Mouse (Mus musculus): ENCODE results near the gene Ret. TPM values are rescaled to one million over a fixed set of nuclear protein-coding genes. Genes with fewer than 3 reads are reported as not detected.

Gene Ret
- polyA plus RNA-seq, 1 experiment from 2014 or later = 1.5 TPM

GRCm38 (mm10) chr6:118165516-118165915, 32.0 kb downstream of the Ret start:
- H3K27me3 ChIP-seq (ENCODE audit: control insufficient read depth, insufficient read depth, low read length) = no peaks in the 10 kb centered on the region
- WGBS = 94% methylated on average over 1 of the region's 1 CpGs
- no peaks in the 10 kb centered on the region for H3K36me3 ChIP-seq (ENCODE audit: control insufficient read depth, insufficient read depth, low read length)
- H3K4me1 ChIP-seq (ENCODE audit: control insufficient read depth, insufficient read depth, low read length) = no peaks in the 10 kb centered on the region
- ATAC-seq (ENCODE audit: low FRiP score) (no peak), DNase-seq (ENCODE audit: low spot score, missing footprints) (no peak)
- no peak overlapping the region for H3K9ac ChIP-seq (ENCODE audit: low read length)
- no peak overlapping the region for H3K4me2 ChIP-seq
- H3K4me3 ChIP-seq (ENCODE audit: low read depth, low read length) = no peak overlapping the region
- no peaks in the 10 kb centered on the region for H3K9me3 ChIP-seq (ENCODE audit: control insufficient read depth, low read length)
- no peak overlapping the region for H3K27ac ChIP-seq (ENCODE audit: low read depth, low read length)

- Histone ChIP-seq H3K27me3 (ENCODE audit: control insufficient read depth, insufficient read depth, low read length) (no peaks in the 10 kb centered on the region), H3K4me3 (ENCODE audit: low read depth, low read length) (no peak overlapping the region), H3K4me2 (no peak overlapping the region), H3K9me3 (ENCODE audit: control insufficient read depth, low read length) (no peaks in the 10 kb centered on the region), H3K4me1 (ENCODE audit: control insufficient read depth, insufficient read depth, low read length) (no peaks in the 10 kb centered on the region), H3K36me3 (ENCODE audit: control insufficient read depth, insufficient read depth, low read length) (no peaks in the 10 kb centered on the region), H3K27ac (ENCODE audit: low read depth, low read length) (no peak overlapping the region), H3K9ac (ENCODE audit: low read length) (no peak overlapping the region)
- WGBS = 75% methylated on average over 8 of the region's 8 CpGs
- ATAC-seq (ENCODE audit: low FRiP score) = no peak
- no peak for DNase-seq (ENCODE audit: low spot score, missing footprints)
Observed at GRCm38 (mm10) chr6:118164691-118165090, 32.8 kb downstream of the Ret start.

GRCm38 (mm10) chr6:118163086-118163485, 34.4 kb downstream of the Ret start:
- Histone ChIP-seq H3K27ac (ENCODE audit: low read depth, low read length) (no peak overlapping the region), H3K36me3 (ENCODE audit: control insufficient read depth, insufficient read depth, low read length) (no peaks in the 10 kb centered on the region), H3K4me1 (ENCODE audit: control insufficient read depth, insufficient read depth, low read length) (no peaks in the 10 kb centered on the region), H3K9ac (ENCODE audit: low read length) (no peak overlapping the region), H3K4me2 (no peak overlapping the region), H3K4me3 (ENCODE audit: low read depth, low read length) (no peak overlapping the region), H3K9me3 (ENCODE audit: control insufficient read depth, low read length) (no peaks in the 10 kb centered on the region), H3K27me3 (ENCODE audit: control insufficient read depth, insufficient read depth, low read length) (no peaks in the 10 kb centered on the region)
- WGBS = 94% methylated on average over 2 of the region's 2 CpGs
- no peak for DNase-seq (ENCODE audit: low spot score, missing footprints)
- no peak for ATAC-seq (ENCODE audit: low FRiP score)

GRCm38 (mm10) chr6:118162457-118163082, 34.9 kb downstream of the Ret start:
- ATAC-seq (ENCODE audit: low FRiP score) (no peak), DNase-seq (ENCODE audit: low spot score, missing footprints) (no peak)
- H3K27me3 ChIP-seq (ENCODE audit: control insufficient read depth, insufficient read depth, low read length) = no peaks in the 10 kb centered on the region
- no peak overlapping the region for H3K27ac ChIP-seq (ENCODE audit: low read depth, low read length)
- H3K9me3 ChIP-seq (ENCODE audit: control insufficient read depth, low read length) = no peaks in the 10 kb centered on the region
- H3K4me1 ChIP-seq (ENCODE audit: control insufficient read depth, insufficient read depth, low read length) = no peaks in the 10 kb centered on the region
- H3K4me2 ChIP-seq = no peak overlapping the region
- H3K4me3 ChIP-seq (ENCODE audit: low read depth, low read length) = no peak overlapping the region
- H3K36me3 ChIP-seq (ENCODE audit: control insufficient read depth, insufficient read depth, low read length) = no peaks in the 10 kb centered on the region
- WGBS = 91% methylated on average over 12 of the region's 12 CpGs
- no peak overlapping the region for H3K9ac ChIP-seq (ENCODE audit: low read length)

- no peaks in the 10 kb centered on the region for H3K27me3 ChIP-seq (ENCODE audit: control insufficient read depth, insufficient read depth, low read length)
- ATAC-seq (ENCODE audit: low FRiP score) (no peak), DNase-seq (ENCODE audit: low spot score, missing footprints) (no peak)
- H3K4me3 ChIP-seq (ENCODE audit: low read depth, low read length) = no peak overlapping the region
- H3K36me3 ChIP-seq (ENCODE audit: control insufficient read depth, insufficient read depth, low read length) = no peaks in the 10 kb centered on the region
- 67% methylated on average over 5 of the region's 5 CpGs for WGBS
- no peak overlapping the region for H3K4me2 ChIP-seq
- no peak overlapping the region for H3K27ac ChIP-seq (ENCODE audit: low read depth, low read length)
- no peak overlapping the region for H3K9ac ChIP-seq (ENCODE audit: low read length)
- no peaks in the 10 kb centered on the region for H3K4me1 ChIP-seq (ENCODE audit: control insufficient read depth, insufficient read depth, low read length)
- no peaks in the 10 kb centered on the region for H3K9me3 ChIP-seq (ENCODE audit: control insufficient read depth, low read length)
Observed at GRCm38 (mm10) chr6:118153091-118153490, 44.4 kb downstream of the Ret start.

DNA sequence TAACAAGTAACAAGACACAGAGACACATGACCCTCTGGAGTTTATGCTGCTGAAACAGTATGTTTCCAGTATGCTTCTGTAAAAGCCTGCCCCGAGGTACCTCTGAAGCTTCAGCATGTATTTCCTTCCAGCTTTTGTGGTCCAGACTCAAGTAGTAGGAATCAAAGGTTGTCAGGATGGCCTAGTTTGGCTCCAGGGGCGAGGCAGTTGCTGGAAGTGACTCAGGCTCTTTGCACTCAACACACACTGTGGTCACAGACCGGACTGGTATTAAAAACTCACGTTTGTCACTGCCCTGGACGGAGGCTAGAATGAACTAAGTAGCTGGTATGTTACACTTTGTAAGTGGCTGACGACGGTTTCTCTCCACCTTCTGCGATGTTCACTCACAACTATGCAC, 46.5 kb downstream of the Ret start:
- Histone ChIP-seq H3K9me3 (ENCODE audit: control insufficient read depth, low read length) (no peaks in the 10 kb centered on the region), H3K4me2 (no peak overlapping the region), H3K27ac (ENCODE audit: low read depth, low read length) (no peak overlapping the region), H3K4me3 (ENCODE audit: low read depth, low read length) (no peak overlapping the region), H3K27me3 (ENCODE audit: control insufficient read depth, insufficient read depth, low read length) (no peaks in the 10 kb centered on the region), H3K9ac (ENCODE audit: low read length) (no peak overlapping the region), H3K36me3 (ENCODE audit: control insufficient read depth, insufficient read depth, low read length) (no peaks in the 10 kb centered on the region), H3K4me1 (ENCODE audit: control insufficient read depth, insufficient read depth, low read length) (no peaks in the 10 kb centered on the region)
- 85% methylated on average over 8 of the region's 8 CpGs for WGBS
- no peak for DNase-seq (ENCODE audit: low spot score, missing footprints)
- ATAC-seq (ENCODE audit: low FRiP score) = no peak

DNA sequence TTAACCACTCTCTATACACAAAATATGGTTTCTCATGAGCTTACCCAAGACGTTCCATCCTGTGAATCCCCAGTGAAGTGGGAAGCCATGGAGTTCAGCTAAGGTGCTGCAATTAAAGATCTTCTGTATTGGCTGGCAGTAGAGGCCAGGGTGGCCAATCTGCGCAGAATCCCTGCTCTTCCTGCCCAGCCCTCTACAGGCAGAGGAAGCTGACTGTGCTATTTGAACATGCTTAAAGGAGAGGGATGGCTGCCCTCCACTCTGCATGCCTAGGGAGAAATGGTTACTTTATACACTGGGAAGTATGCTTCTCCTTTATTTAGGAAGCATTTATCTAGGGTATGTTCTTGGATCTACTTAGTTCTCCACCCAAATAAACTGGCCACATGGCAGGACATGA, 47.0 kb downstream of the Ret start:
- Histone ChIP-seq H3K4me1 (ENCODE audit: control insufficient read depth, insufficient read depth, low read length) (no peaks in the 10 kb centered on the region), H3K36me3 (ENCODE audit: control insufficient read depth, insufficient read depth, low read length) (no peaks in the 10 kb centered on the region), H3K4me3 (ENCODE audit: low read depth, low read length) (no peak overlapping the region), H3K4me2 (no peak overlapping the region), H3K9me3 (ENCODE audit: control insufficient read depth, low read length) (no peaks in the 10 kb centered on the region), H3K27me3 (ENCODE audit: control insufficient read depth, insufficient read depth, low read length) (no peaks in the 10 kb centered on the region), H3K9ac (ENCODE audit: low read length) (no peak overlapping the region), H3K27ac (ENCODE audit: low read depth, low read length) (no peak overlapping the region)
- ATAC-seq (ENCODE audit: low FRiP score) (no peak), DNase-seq (ENCODE audit: low spot score, missing footprints) (no peak)
- WGBS = 76% methylated on average over 2 of the region's 2 CpGs

- Histone ChIP-seq H3K27ac (ENCODE audit: low read depth, low read length) (no peak overlapping the region), H3K36me3 (ENCODE audit: control insufficient read depth, insufficient read depth, low read length) (no peaks in the 10 kb centered on the region), H3K9ac (ENCODE audit: low read length) (no peak overlapping the region), H3K4me2 (no peak overlapping the region), H3K9me3 (ENCODE audit: control insufficient read depth, low read length) (no peaks in the 10 kb centered on the region), H3K27me3 (ENCODE audit: control insufficient read depth, insufficient read depth, low read length) (no peaks in the 10 kb centered on the region), H3K4me1 (ENCODE audit: control insufficient read depth, insufficient read depth, low read length) (no peaks in the 10 kb centered on the region), H3K4me3 (ENCODE audit: low read depth, low read length) (no peak overlapping the region)
- 87% methylated on average over 4 of the region's 4 CpGs for WGBS
- ATAC-seq (ENCODE audit: low FRiP score) = no peak
- no peak for DNase-seq (ENCODE audit: low spot score, missing footprints)
Observed at GRCm38 (mm10) chr6:118150128-118150527, 47.4 kb downstream of the Ret start.

DNA sequence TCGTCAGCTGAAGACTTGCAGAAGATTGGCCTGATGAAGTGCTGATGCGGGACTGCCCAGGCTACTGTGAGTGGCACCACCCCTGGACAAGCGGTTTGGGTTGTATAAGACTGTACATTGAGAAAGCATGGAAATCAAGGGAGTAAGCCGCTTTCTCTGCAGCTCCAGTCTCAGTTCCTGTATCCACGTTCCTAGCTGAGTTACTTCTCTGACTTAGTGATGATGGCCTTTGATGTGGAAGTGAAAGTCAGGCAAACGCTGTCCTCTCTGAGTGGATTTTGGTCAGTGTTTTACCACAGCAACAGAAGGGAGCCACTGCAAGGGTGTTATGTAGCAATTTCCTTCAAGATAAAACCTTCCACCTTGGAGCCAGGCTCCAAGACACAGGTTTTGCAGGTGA, 56.6 kb downstream of the Ret start:
- Histone ChIP-seq H3K9me3 (ENCODE audit: control insufficient read depth, low read length) (no peaks in the 10 kb centered on the region; the same call in 1 of the 2 replicates), H3K4me3 (ENCODE audit: low read depth, low read length) (no peak overlapping the region), H3K4me1 (ENCODE audit: control insufficient read depth, insufficient read depth, low read length) (peaks cover 5% of the 10 kb centered on the region; the same call in 1 of the 2 replicates), H3K36me3 (ENCODE audit: control insufficient read depth, insufficient read depth, low read length) (no peaks in the 10 kb centered on the region), H3K9ac (ENCODE audit: low read length) (no peak overlapping the region), H3K27ac (ENCODE audit: low read depth, low read length) (no peak overlapping the region), H3K4me2 (no peak overlapping the region), H3K27me3 (ENCODE audit: control insufficient read depth, insufficient read depth, low read length) (no peaks in the 10 kb centered on the region)
- no peak for ATAC-seq (ENCODE audit: low FRiP score)
- WGBS = 89% methylated on average over 6 of the region's 6 CpGs
- DNase-seq (ENCODE audit: low spot score, missing footprints) = no peak

Measured in midbrain, embryonic 11.5 days (tissue).